Mouse (Mus musculus) liver, adult 2 months (tissue): ENCODE results near the gene Arhgap8.

Experiments used
- CTCF ChIP-seq: fragments of 200-500 bp; IDR thresholded peaks from 2 replicates; pipeline ENCODE4 v1.5.1; 2011; ENCODE audit warnings: low read depth, low read length, control low read depth
- POLR2A ChIP-seq: fragments of 200-500 bp; IDR thresholded peaks from 2 replicates; pipeline ENCODE4 v1.6.1; 2011; ENCODE audit warnings: low read length, control low read depth; ENCODE audit not compliant: insufficient read depth; ENCODE audit errors: extremely low read depth

GRCm38 (mm10) chr15:84715132-84715531 lies 4.7 kb upstream of the Arhgap8 start:
- TF ChIP-seq CTCF, result no peak
- TF ChIP-seq POLR2A, result no peak
